Mouse (Mus musculus): ENCODE results near the gene Abl2. TPM values are rescaled to one million over a fixed set of nuclear protein-coding genes. Genes with fewer than 3 reads are reported as not detected.

The Abl2 gene
- total and polyA plus RNA-seq, 3 experiments, result 10.0 to 19.8 (median 15.5) TPM

DNA sequence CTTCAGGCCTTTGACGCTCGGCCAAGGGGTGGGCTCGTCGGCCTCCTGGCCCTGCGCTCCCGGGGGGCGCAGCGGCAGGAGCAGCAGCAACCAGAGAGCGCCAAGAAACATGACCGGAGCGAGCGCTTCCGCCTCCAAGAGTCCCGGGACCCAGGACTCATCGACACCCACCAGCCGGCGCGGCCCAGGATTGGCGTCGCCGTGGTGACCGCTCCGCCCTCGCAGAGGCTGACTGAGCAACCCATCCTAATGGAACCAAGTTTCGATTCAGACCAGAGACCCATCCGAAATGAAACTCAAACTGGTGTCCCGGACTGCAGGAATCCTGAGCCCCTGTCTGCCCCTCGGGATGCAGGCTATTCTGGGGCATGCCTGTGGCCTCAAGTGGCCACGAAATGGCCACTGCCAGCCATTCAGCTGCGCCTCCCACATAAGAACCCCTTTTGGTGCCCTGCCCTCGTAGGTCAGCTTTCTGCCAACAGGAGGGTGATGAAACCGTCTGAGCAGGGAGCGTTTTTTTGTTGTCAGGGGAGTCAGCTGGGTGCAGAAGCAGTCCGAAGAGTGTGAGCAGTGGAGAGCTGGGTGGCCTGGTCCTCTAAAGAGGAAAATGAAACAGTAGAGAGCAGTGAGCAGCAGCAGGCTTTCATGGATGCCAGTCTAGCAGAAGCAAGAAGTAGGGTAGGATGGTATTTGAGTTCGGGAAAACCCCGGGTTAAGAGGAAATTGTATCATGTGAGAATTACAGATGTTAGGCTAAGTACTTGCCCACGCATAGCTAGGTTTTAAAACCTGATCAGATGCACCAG is 115.8 kb downstream of the Abl2 start, which contains the start of gene Tor3a (continued):
- peak; percentile 80 for TF ChIP-seq ELF1 (IDR thresholded peaks at IDR 0.05; ENCODE audit: low read depth, low read length)
- TF ChIP-seq NRF1 (IDR thresholded peaks at IDR 0.05; ENCODE audit: low read depth, low read length), result 0 out of 2 replicates have a peak, but pooled peaks have one; percentile 9
- no peak for TF ChIP-seq SMC3 (IDR thresholded peaks at IDR 0.05; ENCODE audit: low read depth, low read length)
- TF ChIP-seq E2F4 (IDR thresholded peaks at IDR 0.05; ENCODE audit: insufficient replicate concordance, low read depth, low read length), result no peak
- TF ChIP-seq GABPA (IDR thresholded peaks at IDR 0.05; ENCODE audit: insufficient replicate concordance, low read depth, low read length), result no peak
- peak; percentile 15; the same call in 1 of the 2 replicates for TF ChIP-seq HCFC1 (IDR thresholded peaks at IDR 0.05; ENCODE audit: low read depth, low read length)
- peak; percentile 85; the same call in 1 of the 2 replicates for TF ChIP-seq SIN3A (IDR thresholded peaks at IDR 0.05; ENCODE audit: low read length)
- TF ChIP-seq MAX (IDR thresholded peaks at IDR 0.05; ENCODE audit: low read length), result peak; percentile 18; the same call in 1 of the 2 replicates
- peak; percentile 67; the same call in 1 of the 2 replicates for TF ChIP-seq MXI1 (IDR thresholded peaks at IDR 0.05; ENCODE audit: low read depth, low read length)
- TF ChIP-seq CHD1 (IDR thresholded peaks at IDR 0.05; ENCODE audit: low read depth, low read length), result no peak
- TF ChIP-seq PAX5 (IDR thresholded peaks at IDR 0.05; ENCODE audit: low read length), result no peak
- TF ChIP-seq MYC (IDR thresholded peaks at IDR 0.05; ENCODE audit: low read depth, low read length), result no peak
- TF ChIP-seq UBTF (IDR thresholded peaks at IDR 0.05; ENCODE audit: low read depth, low read length), result 0 out of 2 replicates have a peak, but pooled peaks have one; percentile 36
- TF ChIP-seq ZNF384 (IDR thresholded peaks at IDR 0.05; ENCODE audit: low read depth, low read length), result peak; percentile 49; the same call in 1 of the 2 replicates

DNA sequence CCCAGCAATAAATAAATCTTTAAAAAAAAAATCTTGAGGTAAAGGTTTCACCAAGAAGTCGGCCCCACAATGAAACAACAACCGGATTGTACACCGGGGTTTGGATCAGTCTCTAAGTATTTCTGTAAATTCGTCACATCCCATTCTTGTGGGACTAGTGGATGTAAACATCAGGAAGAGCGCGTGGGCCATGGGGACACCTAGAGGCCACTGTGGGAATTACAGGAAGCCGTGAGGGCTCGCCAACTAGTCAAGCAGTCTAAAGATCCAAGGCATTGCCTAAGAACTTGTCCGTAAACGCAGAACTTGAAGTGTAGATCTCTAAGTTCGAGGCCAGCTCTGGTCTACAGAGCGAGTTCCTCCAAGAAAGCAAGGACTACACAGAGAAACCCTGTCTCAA is 117.6 kb downstream of the Abl2 start:
- Histone ChIP-seq H3K4me1 (ENCODE audit: control insufficient read depth in 1 of 2, insufficient read depth in 2 of 2) (peaks cover 0 to 31% of the 10 kb centered on the region in 2 experiments; a peak in 3 of 4 replicates), H3K4me2 (ENCODE audit: insufficient read depth, low read depth, poor library complexity, severe bottlenecking) (no peak overlapping the region), H3K79me2 (replicated peaks; ENCODE audit: control insufficient read depth, extremely low read depth, insufficient read depth, poor library complexity, severe bottlenecking) (peaks cover 3% of the 10 kb centered on the region), H3K27me3 (replicated peaks) (no peaks in the 10 kb centered on the region), H3K4me3 (replicated peaks in 1 of 3; ENCODE audit: low read depth in 2 of 3, low read length in 2 of 3, poor library complexity in 1 of 3) (no peak overlapping the region), H3K9me3 (replicated peaks; ENCODE audit: low read length) (no peaks in the 10 kb centered on the region), H3K36me3 (replicated peaks in 1 of 2; ENCODE audit: control insufficient read depth in 1 of 2, insufficient read depth in 1 of 2, low read length in 1 of 2) (peaks cover 4 to 32% of the 10 kb centered on the region in 2 experiments), H3K27ac (ENCODE audit: insufficient read depth, low read depth) (no peak overlapping the region), H3K9ac (ENCODE audit: insufficient read depth, low read depth) (no peak overlapping the region)
- in situ Hi-C loops (cut with MboI; ENCODE audit: low pct_ligation_motif_present, low pct_unique_long_range_greater_than_20kb, low sequenced_read_pairs), result no loop called here
- peak; percentile 38 for DNase-seq (ENCODE audit: extremely low read depth)
- dilution Hi-C loops (cut with MboI; ENCODE audit: extremely low pct_ligation_motif_present, extremely low pct_unique_long_range_greater_than_20kb, low sequenced_read_pairs), result no loop called here
- TF ChIP-seq RAD21 (IDR thresholded peaks at IDR 0.05; ENCODE audit: low read depth, low read length) (peak; percentile 52), SMC3 (IDR thresholded peaks at IDR 0.05; ENCODE audit: low read depth, low read length) (peak; percentile 24), MAZ (IDR thresholded peaks at IDR 0.05; ENCODE audit: low read depth, low read length) (no peak), KAT2A (IDR thresholded peaks at IDR 0.05; ENCODE audit: insufficient replicate concordance, low read length) (no peak), CTCF (conservative IDR thresholded peaks at IDR 0.05 in 1 of 2, IDR thresholded peaks at IDR 0.05 in 1 of 2; ENCODE audit: low read depth in 2 of 2, low read length in 2 of 2) (peak; percentile 43 to 62), E2F4 (IDR thresholded peaks at IDR 0.05; ENCODE audit: insufficient replicate concordance, low read depth, low read length) (no peak)
